Mouse (Mus musculus): Measurements from ENCODE around the gene Fgfr2.
"Not testable (repeated sequence)": the region's sequence is repeated elsewhere in the genome, so short reads cannot be mapped to it uniquely, and the experiment has no call there.

The Fgfr2 gene

GRCm38 (mm10) chr7:130510243-130510642 lies 2612.9 kb downstream of the Fgfr2 start:
- no peak for DNase-seq (ENCODE audit: low spot score)

DNA sequence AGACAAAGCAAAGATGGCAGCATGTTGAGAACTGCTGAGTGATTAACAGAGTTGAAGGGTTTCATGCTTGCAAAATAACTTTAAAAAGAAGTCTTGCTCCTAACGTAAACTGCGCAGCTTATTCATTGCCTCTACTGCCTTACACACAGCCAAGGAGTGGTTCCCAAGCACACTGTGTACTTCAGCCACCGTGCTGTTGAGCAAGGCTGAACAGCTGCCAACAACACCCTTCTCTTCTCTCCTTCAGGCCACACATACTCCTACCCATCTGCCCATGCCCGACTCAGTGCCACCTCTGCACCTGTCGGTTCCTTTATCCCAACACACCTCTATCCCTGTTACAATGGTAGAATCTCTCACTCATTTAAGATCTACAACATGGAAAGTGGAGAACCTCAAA lies 2620.1 kb downstream of the Fgfr2 start:
- no peak for DNase-seq (ENCODE audit: low spot score)

DNA sequence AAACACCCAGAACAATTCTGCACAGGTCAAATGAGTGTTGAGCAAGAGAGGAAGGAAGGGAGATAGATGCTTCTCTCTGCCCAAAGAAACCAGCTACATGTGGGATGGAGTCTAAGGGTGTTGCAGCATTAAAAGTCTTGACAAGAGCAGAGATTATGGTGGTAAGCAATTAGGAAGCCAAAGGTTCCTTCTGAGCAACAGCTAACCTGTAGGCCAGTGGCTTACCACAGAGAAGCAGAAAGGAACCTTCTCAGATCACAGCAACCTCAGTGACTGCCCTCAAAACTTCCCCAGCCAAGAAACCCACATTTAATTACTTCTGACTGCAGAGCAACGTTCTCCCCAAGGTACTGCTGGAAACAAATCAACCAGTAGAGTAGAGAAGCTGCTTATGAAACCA lies 2621.7 kb downstream of the Fgfr2 start:
- no peak for DNase-seq (ENCODE audit: low spot score)

- no peak for DNase-seq (ENCODE audit: low spot score)
Observed at GRCm38 (mm10) chr7:130493346-130493745, 2629.8 kb downstream of the Fgfr2 start.

- DNase-seq (ENCODE audit: low spot score): no peak
Observed at GRCm38 (mm10) chr7:130492026-130492425, 2631.1 kb downstream of the Fgfr2 start.

DNA sequence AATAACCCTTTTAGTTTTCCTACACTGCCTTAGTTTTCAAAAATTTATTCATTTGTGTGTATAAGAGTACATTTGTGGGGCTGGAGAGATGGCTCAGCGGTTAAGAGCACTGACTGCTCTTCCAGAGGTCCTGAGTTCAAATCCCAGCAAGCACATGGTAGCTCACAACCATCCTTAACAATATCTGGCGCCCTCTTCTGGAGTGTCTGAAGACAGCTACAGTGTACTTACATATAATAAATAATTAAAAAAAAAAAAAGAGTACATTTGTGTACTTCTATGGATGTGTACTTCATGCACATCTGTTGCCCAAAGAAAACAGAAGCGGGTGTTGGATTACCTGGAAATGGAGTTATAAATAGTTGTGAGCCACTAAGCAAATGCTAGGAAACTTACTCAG lies 2644.1 kb downstream of the Fgfr2 start:
- DNase-seq (ENCODE audit: low spot score): not testable (repeated sequence)

- no peak for DNase-seq (ENCODE audit: low spot score)
Observed at GRCm38 (mm10) chr7:130475970-130476369, 2647.2 kb downstream of the Fgfr2 start.

DNA sequence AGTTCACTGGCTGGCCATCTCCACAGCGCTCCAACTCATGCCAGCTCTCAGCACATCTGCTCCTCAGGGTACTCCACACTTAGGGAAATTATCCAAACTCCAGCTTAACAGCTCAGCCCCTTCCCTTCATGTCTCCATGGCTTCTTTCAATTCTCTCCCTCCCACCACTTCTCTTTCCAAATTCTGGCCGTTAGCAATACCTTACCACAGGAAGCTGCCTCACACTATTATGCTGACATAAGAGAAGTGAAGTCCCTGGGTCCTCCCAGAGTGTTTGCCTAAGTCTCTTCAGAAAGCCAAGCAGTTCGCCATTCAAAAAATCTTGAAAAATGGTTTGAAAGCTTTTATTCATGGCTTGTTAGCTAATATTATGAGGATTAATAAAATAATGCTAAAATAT lies 2649.3 kb downstream of the Fgfr2 start:
- DNase-seq (ENCODE audit: low spot score): no peak

- no peak for DNase-seq (ENCODE audit: low spot score)
Observed at GRCm38 (mm10) chr7:130472683-130473082, 2650.5 kb downstream of the Fgfr2 start.

GRCm38 (mm10) chr7:130471045-130471444 lies 2652.1 kb downstream of the Fgfr2 start:
- DNase-seq (ENCODE audit: low spot score): no peak

GRCm38 (mm10) chr7:130455587-130456246 lies 2667.4 kb downstream of the Fgfr2 start:
- DNase-seq (ENCODE audit: low spot score): no peak

GRCm38 (mm10) chr7:130454226-130454625 lies 2668.9 kb downstream of the Fgfr2 start:
- no peak for DNase-seq (ENCODE audit: low spot score)

DNA sequence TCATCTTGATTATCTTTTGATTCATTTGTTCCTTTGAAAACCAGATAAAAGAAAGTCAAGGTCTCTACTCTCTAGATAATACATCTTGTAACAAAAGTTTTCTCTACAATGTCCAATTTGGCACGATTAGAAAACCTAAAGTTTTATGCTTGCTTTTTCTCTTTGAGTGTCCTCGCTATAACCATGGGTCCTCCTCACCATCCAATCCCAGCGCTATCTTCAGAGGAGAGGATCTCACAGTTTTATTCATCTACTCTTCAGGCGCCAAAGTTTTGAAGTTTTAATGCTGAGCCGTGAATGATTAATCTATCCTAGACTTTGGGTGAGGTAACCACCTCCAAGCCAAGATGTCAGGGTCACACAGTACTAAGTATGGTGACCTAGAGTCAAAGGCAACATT lies 2687.4 kb downstream of the Fgfr2 start:
- no peak for DNase-seq (ENCODE audit: low spot score)

DNA sequence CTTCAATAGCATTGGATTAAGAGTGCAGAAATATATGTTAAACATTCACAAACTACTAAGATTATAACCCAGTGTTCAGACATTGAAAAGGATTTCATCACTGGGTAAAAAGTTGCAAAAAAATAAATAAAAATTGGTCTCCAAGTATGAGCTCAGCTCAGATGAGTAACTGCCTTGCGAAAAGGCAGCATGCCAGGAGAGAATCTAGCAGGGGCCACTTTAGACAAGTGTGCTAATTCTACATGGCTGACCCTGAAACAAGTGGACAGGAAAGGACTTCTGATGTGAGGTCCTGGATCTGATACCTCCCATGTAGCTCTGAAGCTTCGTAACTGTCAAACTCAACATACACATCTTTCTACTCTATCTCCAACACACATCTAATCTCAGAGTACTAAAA lies 2691.0 kb downstream of the Fgfr2 start:
- no peak for DNase-seq (ENCODE audit: low spot score)

DNA sequence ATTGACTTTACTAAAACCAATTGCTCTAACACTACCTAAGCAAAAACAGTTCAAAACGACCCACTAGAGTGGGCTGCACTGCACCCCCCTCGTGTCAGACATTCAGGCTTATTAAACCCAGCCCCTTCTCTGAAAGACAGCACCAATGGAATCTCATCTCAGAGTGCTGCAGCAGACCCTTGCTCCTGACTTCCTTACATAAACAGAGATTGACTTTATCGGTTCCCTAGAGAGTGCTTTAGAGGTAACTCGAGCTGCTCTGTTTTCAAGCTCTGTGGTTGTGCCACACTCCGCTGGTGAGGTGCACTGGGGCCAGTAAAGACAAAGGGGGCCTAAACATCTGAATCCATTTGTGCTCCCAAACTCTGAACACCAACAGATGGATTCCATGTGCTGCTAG lies 2696.6 kb downstream of the Fgfr2 start:
- DNase-seq (ENCODE audit: low spot score): no peak

GRCm38 (mm10) chr7:130425991-130426390 lies 2697.2 kb downstream of the Fgfr2 start:
- no peak for DNase-seq (ENCODE audit: low spot score)

GRCm38 (mm10) chr7:130419961-130420360 lies 2703.2 kb downstream of the Fgfr2 start:
- no peak for DNase-seq (ENCODE audit: low spot score)

GRCm38 (mm10) chr7:130407622-130408021 lies 2715.5 kb downstream of the Fgfr2 start:
- DNase-seq (ENCODE audit: low spot score): no peak

GRCm38 (mm10) chr7:130403346-130403745 lies 2719.8 kb downstream of the Fgfr2 start:
- DNase-seq (ENCODE audit: low spot score): no peak

DNA sequence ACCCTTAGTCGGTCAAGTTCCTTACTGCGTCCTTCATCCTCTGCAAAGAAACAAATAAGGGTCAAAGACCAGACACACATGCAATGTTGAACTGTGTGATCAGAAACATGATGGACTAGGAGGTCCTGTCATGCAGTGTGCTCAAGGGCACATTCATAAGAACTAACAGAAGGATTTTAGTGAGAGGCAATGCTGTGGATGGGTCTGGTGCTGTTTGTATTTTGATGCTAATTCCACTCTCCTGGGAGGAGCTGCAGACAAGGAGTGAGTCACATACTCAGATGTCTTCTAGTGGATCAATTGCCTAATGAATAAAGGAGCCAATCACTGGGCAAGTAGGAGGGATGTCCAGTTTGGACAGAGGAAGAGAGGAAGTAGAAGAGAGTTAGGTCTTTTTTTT lies 2728.5 kb downstream of the Fgfr2 start:
- no peak for DNase-seq (ENCODE audit: low spot score)

DNA sequence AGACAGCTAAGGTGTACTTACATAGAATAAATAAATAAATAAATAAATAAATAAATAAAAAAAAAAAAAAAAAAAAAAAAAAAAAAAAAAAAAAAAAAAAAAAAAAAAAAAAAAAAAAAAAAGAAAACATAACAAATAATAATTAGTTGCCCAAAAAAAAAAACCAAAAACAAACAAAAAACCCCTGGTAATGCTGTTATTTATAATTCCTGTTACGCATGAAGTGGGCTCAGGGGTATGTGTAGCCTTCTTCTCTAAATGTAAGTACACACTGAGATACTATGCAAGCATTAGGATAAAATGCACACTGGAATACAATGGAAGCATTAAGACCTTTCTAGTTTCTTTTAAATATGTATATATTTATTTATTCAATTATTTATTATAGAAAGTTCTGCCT lies 2733.1 kb downstream of the Fgfr2 start:
- not testable (repeated sequence) for DNase-seq (ENCODE audit: low spot score)

- DNase-seq (ENCODE audit: low spot score): no peak
Observed at GRCm38 (mm10) chr7:130386308-130386707, 2736.8 kb downstream of the Fgfr2 start.

- DNase-seq (ENCODE audit: low spot score): no peak
Observed at GRCm38 (mm10) chr7:130385732-130386294, 2737.3 kb downstream of the Fgfr2 start.

GRCm38 (mm10) chr7:130382126-130382525 lies 2741.0 kb downstream of the Fgfr2 start:
- no peak for DNase-seq (ENCODE audit: low spot score)
